Mouse (Mus musculus): ENCODE measurements around the gene Zfp622. TPM values are rescaled to one million over a fixed set of nuclear protein-coding genes. Genes with fewer than 3 reads are reported as not detected.
A peak's percentile ranks its signal among the peaks of the same experiment; 100 is the strongest.

Zfp622 gene
- polyA plus RNA-seq, 1 experiment from 2014 or later: 35.2 TPM

DNA sequence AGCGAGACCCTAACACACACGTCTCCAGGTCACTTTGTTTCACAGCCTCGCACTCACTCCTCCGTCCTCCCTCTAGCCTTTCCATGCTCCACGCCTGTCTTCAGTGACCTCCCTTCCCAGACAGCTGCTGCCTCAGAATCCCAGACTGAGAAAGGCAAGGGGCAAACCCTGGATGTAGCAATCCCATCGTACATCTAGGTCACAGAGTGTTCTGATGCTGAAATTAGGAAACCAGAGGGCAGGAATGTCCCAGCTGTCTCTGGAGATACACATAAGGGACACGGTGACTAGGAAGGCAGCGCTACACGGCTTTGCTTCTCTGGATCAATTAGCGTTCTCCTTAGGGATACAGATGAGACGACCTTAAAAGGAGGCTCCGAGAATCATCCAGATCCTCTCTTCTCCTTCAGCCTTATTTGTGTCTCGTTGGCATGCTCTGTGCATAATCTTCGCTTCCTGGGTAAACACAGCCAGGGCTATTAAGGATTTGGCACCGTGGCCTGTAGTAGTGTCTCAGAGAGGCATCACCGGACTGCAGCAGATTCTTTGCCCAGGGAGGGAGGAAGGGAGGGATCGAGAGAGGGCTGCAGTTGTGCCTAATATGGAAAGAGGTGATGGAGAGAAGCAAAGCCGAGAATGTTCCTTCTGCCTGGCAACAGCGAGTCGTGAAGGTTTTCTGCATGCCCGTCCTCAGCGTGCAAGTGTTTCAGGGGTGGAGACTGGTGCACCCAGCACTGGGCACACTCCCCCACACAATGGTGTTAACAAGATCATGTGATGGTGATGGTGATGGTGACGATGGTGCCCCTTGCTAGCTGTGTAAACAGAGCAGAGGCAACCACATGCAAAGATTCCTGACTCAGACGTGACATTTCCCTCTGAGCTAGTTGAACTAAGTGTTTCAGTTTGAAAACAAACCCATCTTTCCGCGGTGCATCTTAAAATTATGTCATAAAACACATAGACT lies 35.6 kb upstream of the Zfp622 start:
- Histone ChIP-seq H3K4me1 (no peaks in the 10 kb centered on the region), H3K9me3 (replicated peaks) (no peaks in the 10 kb centered on the region), H3K27ac (replicated peaks) (no peak overlapping the region), H3K4me3 (replicated peaks) (no peak overlapping the region), H3K9ac (replicated peaks) (no peak overlapping the region), H3K27me3 (replicated peaks) (no peaks in the 10 kb centered on the region), H3K36me3 (no peaks in the 10 kb centered on the region), H3K4me2 (no peak overlapping the region)
- no peak for ATAC-seq (ENCODE audit: low FRiP score)
- WGBS: 86% methylated on average over 26 of the region's 26 CpGs

DNA sequence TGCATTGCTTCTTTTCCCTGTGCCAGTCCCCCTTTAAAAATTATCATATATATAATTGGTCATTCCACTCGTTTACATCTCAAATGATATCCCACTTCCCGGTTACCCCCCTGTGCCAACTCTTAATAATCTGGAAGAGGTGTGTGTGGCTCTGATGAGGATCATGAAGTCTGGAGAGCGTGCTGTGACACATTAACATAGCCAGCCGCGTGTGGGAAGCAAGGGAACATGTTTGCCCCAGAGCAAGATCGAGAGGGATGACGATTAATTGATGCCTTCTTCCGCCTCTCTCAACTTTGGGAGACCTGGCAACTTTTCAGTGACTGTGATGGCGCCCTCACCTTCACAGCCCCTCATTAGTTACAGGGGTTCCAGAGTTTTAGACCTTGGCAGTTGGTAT lies 34.5 kb upstream of the Zfp622 start:
- WGBS: 84% methylated on average over 9 of the region's 9 CpGs
- no peaks in the 10 kb centered on the region for H3K9me3 ChIP-seq (replicated peaks)
- H3K36me3 ChIP-seq: no peaks in the 10 kb centered on the region
- H3K4me1 ChIP-seq: 0 out of 2 replicates have a peak, but pooled peaks cover 6% of the 10 kb centered on the region
- H3K27ac ChIP-seq (replicated peaks): no peak overlapping the region
- no peak overlapping the region for H3K4me2 ChIP-seq
- no peak for ATAC-seq (ENCODE audit: low FRiP score)
- H3K27me3 ChIP-seq (replicated peaks): no peaks in the 10 kb centered on the region
- H3K4me3 ChIP-seq (replicated peaks): no peak overlapping the region
- no peak overlapping the region for H3K9ac ChIP-seq (replicated peaks)

DNA sequence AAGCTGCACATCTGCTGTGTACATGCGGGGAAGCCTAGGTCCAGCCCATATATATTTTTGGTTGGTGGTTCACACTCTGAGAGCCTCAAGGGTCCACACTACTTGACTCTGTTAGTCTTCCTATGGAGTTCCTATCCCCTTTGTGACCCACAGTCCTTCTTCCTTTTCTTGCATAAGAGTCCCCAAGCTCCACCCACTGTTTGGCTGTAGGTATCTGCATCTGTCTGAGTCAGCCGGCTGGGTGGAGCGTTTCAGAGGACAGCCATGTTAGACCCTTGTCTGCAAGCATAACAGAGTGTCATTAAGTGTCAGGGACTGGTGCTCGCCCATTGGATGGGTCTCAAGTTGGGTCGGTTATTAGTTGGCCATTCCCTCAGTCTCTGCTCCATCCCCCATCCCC lies 33.6 kb upstream of the Zfp622 start:
- no peaks in the 10 kb centered on the region for H3K9me3 ChIP-seq (replicated peaks)
- WGBS: 87% methylated on average over 5 of the region's 5 CpGs
- H3K36me3 ChIP-seq: no peaks in the 10 kb centered on the region
- no peak overlapping the region for H3K27ac ChIP-seq (replicated peaks)
- H3K4me3 ChIP-seq (replicated peaks): no peak overlapping the region
- H3K9ac ChIP-seq (replicated peaks): no peak overlapping the region
- no peaks in the 10 kb centered on the region for H3K27me3 ChIP-seq (replicated peaks)
- H3K4me1 ChIP-seq: 0 out of 2 replicates have a peak, but pooled peaks cover 11% of the 10 kb centered on the region
- H3K4me2 ChIP-seq: no peak overlapping the region
- no peak for ATAC-seq (ENCODE audit: low FRiP score)

DNA sequence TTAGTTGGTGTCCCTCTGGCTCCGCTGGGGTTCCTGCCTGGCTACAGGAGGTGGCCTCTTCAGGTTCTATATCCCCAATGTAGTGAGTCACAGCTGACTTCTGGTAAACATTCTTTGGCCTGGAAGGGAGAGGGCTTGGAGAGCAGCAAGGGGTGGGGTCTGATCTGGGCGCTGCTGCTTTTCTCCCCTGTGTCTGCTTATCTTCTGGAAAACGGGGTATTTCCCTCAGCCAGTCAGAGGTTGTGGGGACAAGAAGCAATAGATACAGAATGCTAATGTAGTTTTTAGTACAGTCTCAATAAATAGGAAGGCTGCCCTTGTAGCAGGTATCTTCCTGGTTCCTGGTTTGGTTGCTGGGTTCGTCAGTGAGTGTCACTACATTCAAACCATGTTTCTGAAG lies 33.1 kb upstream of the Zfp622 start:
- no peaks in the 10 kb centered on the region for H3K27me3 ChIP-seq (replicated peaks)
- 91% methylated on average over 4 of the region's 4 CpGs for WGBS
- no peak for ATAC-seq (ENCODE audit: low FRiP score)

DNA sequence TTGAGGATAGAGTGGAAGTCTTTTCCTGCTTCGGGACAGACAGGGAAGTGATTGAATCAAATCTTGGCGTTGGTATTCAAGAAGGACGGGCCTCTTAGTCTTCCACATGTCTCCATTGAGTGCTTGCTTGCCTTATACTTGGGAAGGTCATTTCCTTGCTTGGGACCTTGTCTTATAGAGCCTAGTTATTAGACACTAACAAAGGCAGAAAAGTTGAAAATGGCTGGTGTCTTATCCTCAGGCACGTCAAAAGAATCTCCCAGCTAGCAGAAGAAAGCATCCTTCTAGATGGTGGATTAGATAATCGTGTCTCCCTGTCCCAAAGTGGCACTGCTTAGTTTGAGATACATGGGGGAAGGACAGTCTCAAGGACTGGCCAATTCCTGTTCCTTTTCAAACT lies 28.2 kb upstream of the Zfp622 start:
- no peak overlapping the region for H3K27ac ChIP-seq (replicated peaks)
- no peaks in the 10 kb centered on the region for H3K9me3 ChIP-seq (replicated peaks)
- no peak for ATAC-seq (ENCODE audit: low FRiP score)
- no peaks in the 10 kb centered on the region for H3K27me3 ChIP-seq (replicated peaks)
- H3K36me3 ChIP-seq: no peaks in the 10 kb centered on the region
- H3K4me1 ChIP-seq: peaks cover 18% of the 10 kb centered on the region
- H3K4me2 ChIP-seq: no peak overlapping the region
- WGBS: 82% methylated on average over 5 of the region's 5 CpGs
- H3K4me3 ChIP-seq (replicated peaks): no peak overlapping the region
- H3K9ac ChIP-seq (replicated peaks): no peak overlapping the region

More for the DNA sequence above, 33.1 kb upstream of the Zfp622 start:
- no peak overlapping the region for H3K4me3 ChIP-seq (replicated peaks)
- no peak overlapping the region for H3K9ac ChIP-seq (replicated peaks)
- H3K27ac ChIP-seq (replicated peaks): no peak overlapping the region
- H3K36me3 ChIP-seq: no peaks in the 10 kb centered on the region
- H3K4me1 ChIP-seq: 0 out of 2 replicates have a peak, but pooled peaks cover 11% of the 10 kb centered on the region
- no peak overlapping the region for H3K4me2 ChIP-seq
- H3K9me3 ChIP-seq (replicated peaks): no peaks in the 10 kb centered on the region

DNA sequence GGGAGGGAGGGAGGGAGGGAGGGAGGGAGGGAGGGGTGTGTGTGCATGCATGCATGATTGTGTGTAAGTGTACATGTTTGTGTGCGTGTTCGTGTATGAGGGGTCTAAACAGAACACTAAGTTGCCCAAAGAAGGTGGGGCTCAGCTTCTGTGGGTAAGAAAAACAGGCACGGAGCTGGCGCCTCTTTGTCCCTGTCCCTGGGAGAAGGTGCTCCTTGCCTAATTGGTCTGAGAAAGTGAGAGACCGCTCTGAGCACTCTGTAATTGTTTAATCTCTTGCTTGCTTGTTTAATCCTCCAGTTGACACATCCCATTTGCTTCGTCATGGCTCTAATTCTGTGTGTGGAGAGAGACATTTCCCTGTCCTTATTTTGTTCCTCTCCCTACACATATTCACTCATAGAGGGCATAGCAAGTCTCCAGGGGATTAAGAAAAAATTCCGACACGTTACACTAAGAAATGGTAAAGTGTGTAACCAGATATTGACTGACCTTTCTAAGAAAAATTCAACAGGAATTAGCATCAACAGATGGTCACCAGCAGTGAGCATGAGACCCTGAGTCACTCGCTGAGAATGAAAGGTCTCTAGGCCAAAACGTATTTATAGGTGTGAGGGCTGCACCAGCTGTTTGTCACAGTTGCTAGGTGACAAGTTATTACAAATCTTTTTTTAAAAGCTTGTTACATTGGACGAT lies 27.6 kb upstream of the Zfp622 start:
- Histone ChIP-seq H3K9ac (replicated peaks) (no peak overlapping the region), H3K4me3 (replicated peaks) (no peak overlapping the region), H3K27ac (replicated peaks) (no peak overlapping the region), H3K4me2 (no peak overlapping the region), H3K9me3 (replicated peaks) (no peaks in the 10 kb centered on the region), H3K27me3 (replicated peaks) (no peaks in the 10 kb centered on the region), H3K36me3 (no peaks in the 10 kb centered on the region), H3K4me1 (peaks cover 18% of the 10 kb centered on the region)
- no peak for ATAC-seq (ENCODE audit: low FRiP score)
- 68% methylated on average over 11 of the region's 11 CpGs for WGBS

DNA sequence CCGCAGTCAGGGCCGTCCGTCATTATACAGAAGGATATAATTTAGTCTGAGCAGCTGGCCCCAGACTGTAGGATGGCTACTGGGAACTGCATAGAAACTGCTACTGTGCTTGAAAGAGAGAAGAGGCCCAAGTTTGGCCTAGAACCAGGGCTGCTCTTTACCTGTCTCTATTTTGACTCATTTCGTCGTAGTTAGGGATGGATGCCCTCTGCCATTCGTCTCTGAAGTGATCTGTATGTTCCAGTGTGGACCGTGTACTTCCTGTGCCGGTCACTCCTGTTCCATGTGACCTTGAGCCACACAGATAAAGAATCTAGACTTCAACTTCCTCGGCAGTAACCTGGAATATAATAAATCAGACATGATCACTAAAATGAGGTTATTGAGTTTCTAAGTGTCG lies 26.5 kb upstream of the Zfp622 start:
- WGBS: 73% methylated on average over 10 of the region's 10 CpGs
- Histone ChIP-seq H3K9me3 (replicated peaks) (no peaks in the 10 kb centered on the region), H3K4me1 (peaks cover 18% of the 10 kb centered on the region), H3K9ac (replicated peaks) (0 out of 2 replicates have a peak overlapping the region, but pooled peaks have one; percentile 4), H3K27me3 (replicated peaks) (no peaks in the 10 kb centered on the region), H3K27ac (replicated peaks) (no peak overlapping the region), H3K36me3 (no peaks in the 10 kb centered on the region), H3K4me3 (replicated peaks) (no peak overlapping the region), H3K4me2 (no peak overlapping the region)
- no peak for ATAC-seq (ENCODE audit: low FRiP score)

DNA sequence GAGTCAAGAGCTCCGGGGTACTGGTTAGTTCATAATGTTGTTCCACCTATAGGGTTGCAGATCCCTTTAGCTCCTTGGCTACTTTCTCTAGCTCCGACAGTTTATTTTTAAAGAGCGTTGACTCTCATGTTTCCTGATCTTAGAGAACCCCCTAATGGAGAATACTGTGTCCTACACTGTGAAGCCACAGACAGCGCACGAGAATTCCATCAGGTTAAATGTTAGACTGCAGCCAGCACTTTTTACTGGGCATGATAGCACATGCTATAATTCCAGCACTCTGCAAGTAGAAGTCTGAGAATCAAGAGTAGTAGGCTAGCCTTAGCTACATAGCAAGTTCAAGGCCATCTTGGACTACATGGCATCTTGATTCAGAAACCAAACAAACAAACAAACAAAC lies 24.8 kb upstream of the Zfp622 start:
- WGBS: 43% methylated on average over 5 of the region's 5 CpGs
- Histone ChIP-seq H3K9ac (replicated peaks) (no peak overlapping the region), H3K36me3 (no peaks in the 10 kb centered on the region), H3K4me1 (peaks cover 16% of the 10 kb centered on the region), H3K27ac (replicated peaks) (no peak overlapping the region), H3K27me3 (replicated peaks) (no peaks in the 10 kb centered on the region), H3K4me3 (replicated peaks) (no peak overlapping the region), H3K9me3 (replicated peaks) (no peaks in the 10 kb centered on the region), H3K4me2 (no peak overlapping the region)
- ATAC-seq (ENCODE audit: low FRiP score): peak; percentile 82

DNA sequence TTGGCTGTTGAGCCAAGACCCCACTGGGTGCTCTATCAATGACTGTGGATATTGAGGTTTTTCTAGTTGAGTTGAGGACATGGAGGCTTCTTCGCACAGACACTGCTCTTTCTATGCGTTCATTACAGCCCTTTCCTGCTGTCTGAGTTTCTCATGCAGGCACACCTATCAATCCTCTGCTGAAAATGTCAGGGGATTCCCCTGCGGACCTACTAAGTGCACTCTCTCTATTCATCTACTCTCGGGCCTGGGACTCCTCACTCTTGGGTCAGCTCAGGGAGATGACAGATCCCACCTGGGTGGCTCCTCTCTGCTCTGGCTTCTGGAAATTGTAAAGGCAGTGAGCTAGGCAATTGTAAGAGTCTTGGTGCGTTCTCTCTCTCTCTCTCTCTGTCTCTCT lies 23.9 kb upstream of the Zfp622 start:
- Histone ChIP-seq H3K4me3 (replicated peaks) (no peak overlapping the region), H3K27ac (replicated peaks) (no peak overlapping the region), H3K9ac (replicated peaks) (no peak overlapping the region), H3K4me2 (no peak overlapping the region), H3K9me3 (replicated peaks) (no peaks in the 10 kb centered on the region), H3K36me3 (no peaks in the 10 kb centered on the region), H3K27me3 (replicated peaks) (no peaks in the 10 kb centered on the region), H3K4me1 (peaks cover 8% of the 10 kb centered on the region)
- no peak for ATAC-seq (ENCODE audit: low FRiP score)
- 87% methylated on average over 5 of the region's 5 CpGs for WGBS

DNA sequence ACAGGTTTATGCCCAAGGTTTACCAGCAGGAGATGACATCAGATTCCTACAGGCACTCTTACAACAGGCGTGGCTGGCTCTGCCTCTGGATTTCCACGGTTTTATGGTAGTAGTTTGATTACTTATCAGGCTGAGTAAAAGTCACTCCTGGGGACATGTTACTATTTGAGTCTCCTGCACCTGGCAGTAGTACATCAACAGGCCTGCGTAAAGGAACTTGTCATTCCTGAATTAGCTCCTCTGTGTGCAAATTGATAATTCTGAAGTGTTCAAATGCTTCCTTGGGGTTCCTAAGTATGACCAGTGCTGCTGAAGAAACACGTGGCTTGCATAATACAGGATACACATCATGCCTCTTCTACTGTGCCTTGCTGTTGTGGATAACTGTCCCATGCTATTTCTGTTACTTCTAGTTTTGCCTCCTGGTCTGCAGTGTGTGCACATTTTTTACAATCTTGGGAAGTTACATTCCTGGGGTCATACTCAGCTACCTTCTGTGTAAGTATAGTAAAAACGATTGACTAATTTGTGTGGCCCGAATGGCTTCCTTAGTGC lies 17.9 kb upstream of the Zfp622 start:
- WGBS: 62% methylated on average over 6 of the region's 6 CpGs

DNA sequence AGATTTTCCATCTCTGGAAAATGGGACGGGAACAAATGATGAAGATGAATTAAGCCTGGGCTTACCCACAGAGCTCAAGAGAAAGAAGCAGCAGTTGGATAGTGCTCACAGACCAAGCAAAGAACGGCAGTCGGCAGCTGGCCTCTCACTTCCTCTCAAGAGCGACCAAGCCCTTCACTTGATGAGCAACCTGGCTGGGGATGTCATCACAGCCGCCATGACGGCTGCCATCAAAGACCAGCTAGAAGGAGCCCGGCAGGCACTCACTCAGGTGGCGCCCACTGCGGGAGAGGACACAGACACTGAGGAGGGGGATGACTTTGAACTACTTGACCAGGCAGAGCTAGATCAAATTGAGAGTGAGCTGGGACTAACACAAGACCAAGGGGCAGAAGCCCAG lies 12.6 kb upstream of the Zfp622 start:
- Histone ChIP-seq H3K4me1 (no peaks in the 10 kb centered on the region), H3K9me3 (replicated peaks) (no peaks in the 10 kb centered on the region), H3K4me2 (no peak overlapping the region), H3K4me3 (replicated peaks) (no peak overlapping the region), H3K27me3 (replicated peaks) (no peaks in the 10 kb centered on the region), H3K36me3 (no peaks in the 10 kb centered on the region), H3K27ac (replicated peaks) (no peak overlapping the region), H3K9ac (replicated peaks) (no peak overlapping the region)
- no peak for ATAC-seq (ENCODE audit: low FRiP score)
- WGBS: 92% methylated on average over 9 of the region's 9 CpGs

More for the DNA sequence above, 17.9 kb upstream of the Zfp622 start:
- Histone ChIP-seq H3K4me1 (no peaks in the 10 kb centered on the region), H3K4me3 (replicated peaks) (no peak overlapping the region), H3K9ac (replicated peaks) (no peak overlapping the region), H3K36me3 (no peaks in the 10 kb centered on the region), H3K4me2 (no peak overlapping the region), H3K27me3 (replicated peaks) (no peaks in the 10 kb centered on the region), H3K27ac (replicated peaks) (no peak overlapping the region), H3K9me3 (replicated peaks) (no peaks in the 10 kb centered on the region)
- no peak for ATAC-seq (ENCODE audit: low FRiP score)
